Mouse (Mus musculus): ENCODE data around the gene Shank2. TPM values are rescaled to one million over a fixed set of nuclear protein-coding genes. Genes with fewer than 3 reads are reported as not detected.

Gene Shank2
- polyA plus RNA-seq, 1 experiment from 2014 or later: 0.27 TPM

DNA sequence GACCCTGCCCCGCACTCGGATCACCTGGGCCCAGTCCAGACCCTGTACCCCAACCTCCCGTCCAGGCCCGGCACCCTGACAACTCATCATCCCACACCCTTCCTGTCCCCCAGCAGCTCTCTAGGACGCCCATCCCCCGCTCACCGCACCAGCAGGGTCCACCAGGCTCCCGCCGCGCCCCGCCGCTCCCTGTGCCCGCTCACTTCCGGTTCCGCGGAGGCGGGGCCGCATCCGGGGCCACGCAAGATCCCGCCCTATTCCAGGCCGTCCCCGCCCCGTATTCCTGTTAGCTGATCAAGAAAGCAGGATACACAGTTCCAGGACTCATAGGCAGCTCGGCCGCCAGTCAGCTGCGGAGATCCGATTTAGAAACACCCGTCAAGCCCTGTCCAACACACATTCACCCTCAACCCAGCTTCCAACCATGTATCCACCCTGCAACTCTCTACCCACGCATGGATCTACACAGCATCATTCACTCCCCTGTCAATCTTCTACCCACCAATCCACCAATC lies 468.9 kb downstream of the Shank2 start, which contains the start of gene Cttn:
TSS of gene Cttn (minus strand) at position 465 of the 515 bp plus-strand sequence.
- Histone ChIP-seq H3K9ac (peak within 1 kb of the TSS; percentile 98), H3K4me3 (peak within 1 kb of the TSS; percentile 98), H3K4me2 (peak within 1 kb of the TSS; percentile 96), H3K27me3 (replicated peaks) (no peaks in the 10 kb centered on the region), H3K9me3 (replicated peaks) (no peaks in the 10 kb centered on the region), H3K4me1 (replicated peaks) (peaks cover 46% of the 10 kb centered on the region), H3K36me3 (peaks cover 6% of the 10 kb centered on the region), H3K27ac (ENCODE audit: poor library complexity, severe bottlenecking) (peak within 1 kb of the TSS; percentile 87)
- 1% methylated on average over 30 of the region's 30 CpGs for WGBS
- peak; percentile 86 for ATAC-seq (ENCODE audit: insufficient number of reproducible peaks, low FRiP score)

DNA sequence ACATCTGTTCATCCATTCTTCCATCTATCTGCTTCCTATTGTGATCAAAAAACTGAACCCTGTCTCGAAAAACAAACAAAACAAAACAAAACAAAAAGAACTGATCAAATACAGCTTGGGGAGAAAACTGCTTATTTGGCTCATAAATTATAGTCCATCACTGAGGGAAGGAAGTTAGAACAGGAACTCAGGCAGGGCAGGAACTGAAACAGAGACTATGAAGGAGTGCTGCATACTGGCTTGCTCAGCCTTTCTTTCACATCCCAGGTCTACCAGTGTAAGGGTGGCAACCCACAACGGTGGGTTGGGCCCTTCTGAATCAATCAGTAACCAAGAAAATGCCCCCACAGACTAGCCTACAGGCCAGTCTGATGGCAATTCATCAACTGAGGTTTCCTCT lies 469.4 kb downstream of the Shank2 start:
- H3K9ac ChIP-seq: peak overlapping the region; percentile 98
- WGBS: 81% methylated on average over 2 of the region's 2 CpGs
- H3K4me1 ChIP-seq (replicated peaks): peaks cover 46% of the 10 kb centered on the region
- H3K9me3 ChIP-seq (replicated peaks): no peaks in the 10 kb centered on the region
- ATAC-seq (ENCODE audit: insufficient number of reproducible peaks, low FRiP score): no peak
- H3K36me3 ChIP-seq: peaks cover 8% of the 10 kb centered on the region
- H3K27me3 ChIP-seq (replicated peaks): no peaks in the 10 kb centered on the region
- H3K4me3 ChIP-seq: peak overlapping the region; percentile 98
- H3K4me2 ChIP-seq: peak overlapping the region; percentile 96
- 0 out of 2 replicates have a peak overlapping the region, but pooled peaks have one; percentile 87 for H3K27ac ChIP-seq (ENCODE audit: poor library complexity, severe bottlenecking)

DNA sequence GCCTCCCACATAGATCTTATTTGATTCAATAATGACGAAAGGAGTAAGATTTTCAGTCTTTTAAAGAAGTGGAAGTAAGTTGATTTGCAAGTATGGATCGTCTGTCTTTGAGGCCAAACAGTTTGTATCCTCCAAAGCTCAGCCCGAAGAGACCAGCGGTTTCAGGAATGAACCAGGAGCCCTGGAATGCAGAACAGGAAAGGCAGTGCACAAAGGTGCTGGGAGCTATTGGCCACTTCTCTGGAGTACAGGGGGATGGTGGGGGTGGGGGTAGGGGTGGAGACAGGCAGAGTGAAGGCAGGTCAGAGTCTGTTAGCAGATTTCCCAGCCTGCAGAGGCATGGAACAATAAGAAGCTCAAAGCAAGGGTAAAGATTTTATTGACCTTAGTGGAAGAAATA lies 471.8 kb downstream of the Shank2 start:
- no peak for ATAC-seq (ENCODE audit: insufficient number of reproducible peaks, low FRiP score)
- WGBS: 39% methylated on average over 4 of the region's 4 CpGs
- H3K4me2 ChIP-seq: no peak overlapping the region
- H3K36me3 ChIP-seq: peaks cover 25% of the 10 kb centered on the region
- peaks cover 35% of the 10 kb centered on the region for H3K4me1 ChIP-seq (replicated peaks)
- no peak overlapping the region for H3K4me3 ChIP-seq
- peak overlapping the region; percentile 17; the same call in 1 of the 2 replicates for H3K9ac ChIP-seq
- H3K9me3 ChIP-seq (replicated peaks): no peaks in the 10 kb centered on the region
- H3K27me3 ChIP-seq (replicated peaks): no peaks in the 10 kb centered on the region
- no peak overlapping the region for H3K27ac ChIP-seq (ENCODE audit: poor library complexity, severe bottlenecking)

Small RNA genes lying within 50 kb of the gene (microRNA-seq; reads per million reads assigned to microRNA genes)
- gene Mir3105: 1.2 reads per million

Other genes with a start within 250 kb of the Shank2 start
- 36.6 and 40.3 TPM in 2 replicates for gene Osbpl5, start 244.9 kb upstream of the Shank2 start, polyA plus RNA-seq (2016; fragmentation: Nextera tagmentation; extraction: Ambion mirVana)
- not detected in 2 replicates for gene Mrgprg, start 234.9 kb upstream of the Shank2 start, polyA plus RNA-seq (2016; fragmentation: Nextera tagmentation; extraction: Ambion mirVana)
- gene Mrgpre, start 217.4 kb upstream of the Shank2 start, polyA plus RNA-seq (2016; fragmentation: Nextera tagmentation; extraction: Ambion mirVana): 3.0 and 3.2 TPM in 2 replicates
- gene Nadsyn1, start 179.1 kb upstream of the Shank2 start, polyA plus RNA-seq (2016; fragmentation: Nextera tagmentation; extraction: Ambion mirVana): 7.4 and 8.1 TPM in 2 replicates
- gene Dhcr7, start 178.8 kb upstream of the Shank2 start, polyA plus RNA-seq (2016; fragmentation: Nextera tagmentation; extraction: Ambion mirVana): 24.6 and 29.1 TPM in 2 replicates
- gene Gm498, start 135.1 kb upstream of the Shank2 start, polyA plus RNA-seq (2016; fragmentation: Nextera tagmentation; extraction: Ambion mirVana): not detected in 2 replicates